Mouse (Mus musculus): Measurements from ENCODE around the gene Trip10.
"Not testable (repeated sequence)": the region's sequence is repeated elsewhere in the genome, so short reads cannot be mapped to it uniquely, and the experiment has no call there.

Gene Trip10

DNA sequence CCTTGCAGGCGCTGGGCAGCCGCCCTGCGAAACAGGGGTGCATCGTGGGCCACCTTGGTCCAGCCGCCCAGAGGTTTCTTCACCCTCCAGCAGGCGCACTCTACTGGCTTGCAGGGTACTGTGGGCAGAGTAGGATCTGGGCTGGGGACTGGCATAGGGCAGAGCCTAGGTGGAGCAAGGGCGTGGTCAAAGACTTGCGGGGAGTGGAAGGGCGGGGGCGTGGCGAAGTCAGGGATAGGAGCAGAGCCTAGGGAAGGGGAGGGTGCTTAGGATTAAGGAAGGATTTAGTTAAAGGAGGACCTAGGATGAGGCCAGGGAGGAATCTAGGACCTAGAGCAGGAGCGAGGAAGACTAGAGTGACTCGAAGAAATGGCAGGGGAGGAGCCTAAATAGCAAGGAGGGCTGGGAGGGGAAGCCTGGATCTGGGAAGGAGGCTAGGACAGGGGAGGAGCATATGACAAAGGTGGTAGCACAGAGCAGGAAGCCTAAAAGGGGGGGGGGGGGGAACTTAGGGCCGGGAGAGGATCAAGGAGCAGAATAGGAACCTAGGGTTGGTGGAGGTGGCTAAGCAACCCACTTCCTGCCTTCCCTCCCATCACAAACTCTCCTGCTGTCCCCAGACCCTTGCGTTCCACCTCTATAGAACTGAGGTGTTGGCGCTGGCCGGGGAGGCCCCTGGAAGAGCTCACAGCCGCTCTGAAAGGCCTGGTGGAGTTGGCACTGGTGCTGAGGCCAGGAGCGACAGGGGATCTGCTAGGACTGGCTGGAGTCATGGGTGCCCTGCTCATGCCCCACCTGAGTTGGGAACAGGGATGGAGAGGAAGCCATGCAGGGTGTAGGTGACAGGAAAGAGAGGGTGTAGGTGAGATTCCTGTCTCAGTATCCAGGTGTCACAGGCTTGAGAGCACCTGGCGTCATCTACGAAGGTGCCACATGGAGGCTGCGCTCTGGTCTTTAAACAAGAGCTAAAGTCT is 16.0 kb downstream of the Trip10 start:
- peak; percentile 80 for DNase-seq

GRCm38 (mm10) chr17:57267556-57268126 is 18.4 kb downstream of the Trip10 start:
- no peak for DNase-seq

GRCm38 (mm10) chr17:57271301-57271700 is 22.0 kb downstream of the Trip10 start:
- no peak for DNase-seq

- DNase-seq = no peak
Observed at GRCm38 (mm10) chr17:57273846-57274245, 24.6 kb downstream of the Trip10 start.

DNA sequence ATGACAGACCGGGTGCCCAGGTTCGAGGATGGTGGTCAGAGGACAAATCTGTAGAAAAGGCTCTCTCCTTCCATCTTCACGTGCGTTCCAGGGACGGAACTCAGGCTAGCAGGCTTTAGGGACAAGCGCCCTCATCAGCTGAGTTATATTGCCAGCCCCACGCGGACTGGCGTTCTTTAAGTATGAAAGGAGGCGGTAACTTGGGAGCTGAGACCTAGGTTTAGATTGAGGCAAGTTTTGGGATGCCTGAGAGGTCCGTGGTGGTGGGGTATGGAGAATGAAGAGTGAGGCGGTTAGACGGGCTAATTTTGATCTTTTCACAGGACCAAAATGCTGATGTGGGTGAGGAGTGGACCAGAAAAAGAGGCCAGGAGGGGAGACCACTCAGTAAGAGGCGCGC is 25.4 kb downstream of the Trip10 start:
- no peak for DNase-seq

- peak; percentile 88 for DNase-seq
Observed at GRCm38 (mm10) chr17:57275111-57275996, 26.1 kb downstream of the Trip10 start.

DNA sequence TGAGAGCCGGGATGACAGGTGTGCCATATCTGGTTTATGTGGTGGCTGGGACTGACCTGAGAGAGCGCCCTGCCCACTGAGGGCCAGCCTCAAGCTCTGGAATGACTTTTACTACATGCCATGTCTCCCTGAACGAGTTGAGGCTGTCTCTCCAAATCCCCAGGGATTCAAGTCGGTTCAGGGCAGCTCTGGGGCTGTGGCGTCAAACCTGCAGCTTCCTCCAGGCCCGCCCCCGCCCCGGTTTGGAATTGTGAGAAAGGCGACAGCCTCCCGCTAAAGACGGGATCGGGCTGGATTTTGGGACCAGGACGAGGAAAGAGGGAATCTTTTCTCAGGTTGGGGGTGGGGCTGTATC is 26.7 kb downstream of the Trip10 start:
- no peak for DNase-seq

- DNase-seq = peak; percentile 60
Observed at GRCm38 (mm10) chr17:57276634-57277121, 27.4 kb downstream of the Trip10 start.

- DNase-seq = not testable (repeated sequence)
Observed at GRCm38 (mm10) chr17:57277598-57278261, 28.5 kb downstream of the Trip10 start.

DNA sequence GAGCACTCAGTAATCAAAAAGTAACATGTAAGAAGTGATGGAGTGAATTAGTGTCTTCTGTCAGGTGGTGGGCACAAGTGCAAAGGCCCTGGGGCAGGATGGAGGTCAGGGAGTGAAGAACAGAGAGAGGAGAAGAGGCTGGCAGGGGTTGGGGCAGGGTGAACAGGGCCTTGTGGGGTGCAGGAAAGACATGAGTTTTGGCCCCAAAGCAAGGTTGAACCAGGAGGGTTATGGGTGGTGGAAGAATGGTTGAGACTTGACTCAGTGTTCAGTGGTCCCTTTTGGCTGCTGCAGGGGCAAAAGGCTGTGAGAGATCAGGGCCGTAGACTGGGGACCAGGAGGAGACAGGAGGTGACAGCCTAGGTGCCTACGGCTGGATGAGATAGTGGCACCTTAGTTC is 29.3 kb downstream of the Trip10 start:
- no peak for DNase-seq

GRCm38 (mm10) chr17:57278943-57279590 is 29.8 kb downstream of the Trip10 start, which contains the start of gene Vav1:
TSS of gene Vav1 (plus strand) at chr17:57279100.
- DNase-seq = peak; percentile 71

DNA sequence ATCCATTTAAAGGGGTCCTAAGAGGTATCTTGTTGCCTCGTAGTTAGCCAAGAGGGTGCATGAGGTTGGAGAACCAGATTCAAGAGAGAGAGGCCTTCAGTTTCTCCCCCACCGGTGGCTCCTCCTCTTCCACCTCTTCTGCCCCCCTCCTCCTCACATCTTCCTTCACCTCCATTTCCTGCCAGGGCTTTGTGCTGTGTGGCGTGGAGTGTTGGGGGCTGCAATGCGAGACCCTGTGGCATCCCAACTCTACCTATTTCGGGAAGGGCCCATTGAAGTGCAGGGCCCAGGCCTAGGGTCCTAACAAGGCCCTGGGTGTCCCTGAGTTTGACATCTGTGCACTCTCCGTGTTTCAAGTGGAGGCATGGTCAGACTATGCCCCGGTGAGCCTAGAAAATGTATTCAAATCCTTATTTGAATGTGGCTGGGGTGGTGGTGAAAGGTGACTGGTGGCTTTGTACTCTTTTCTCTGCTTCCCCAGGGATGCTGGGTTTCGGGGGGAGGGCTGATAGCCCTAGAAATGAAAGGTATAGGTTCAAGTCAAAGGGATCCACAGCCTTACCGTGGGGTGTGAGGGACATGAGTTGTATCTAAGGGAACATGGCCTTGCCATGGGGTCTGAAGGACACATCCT is 30.5 kb downstream of the Trip10 start:
- no peak for DNase-seq

DNA sequence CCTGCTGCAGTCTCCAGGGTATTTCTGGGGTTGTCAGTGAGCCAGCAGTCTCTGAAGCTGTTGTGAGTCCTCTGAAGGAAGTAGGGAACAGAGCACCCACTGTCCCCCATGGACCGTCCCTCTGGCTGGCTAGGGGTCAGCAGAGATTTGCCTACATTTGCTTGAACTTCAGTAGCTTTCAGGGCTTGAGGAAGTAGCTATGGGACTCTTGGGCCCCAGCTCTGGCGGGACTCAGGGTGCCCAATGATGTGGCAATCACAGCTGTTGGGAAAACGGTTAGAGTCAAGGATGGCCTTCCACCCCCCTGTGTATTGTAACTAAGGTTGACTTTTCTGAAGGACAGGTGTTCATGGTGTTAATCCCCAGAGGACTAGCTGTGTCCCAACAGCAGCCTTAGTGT is 31.2 kb downstream of the Trip10 start:
- no peak for DNase-seq

GRCm38 (mm10) chr17:57283906-57284305 is 34.7 kb downstream of the Trip10 start:
- DNase-seq = no peak

DNA sequence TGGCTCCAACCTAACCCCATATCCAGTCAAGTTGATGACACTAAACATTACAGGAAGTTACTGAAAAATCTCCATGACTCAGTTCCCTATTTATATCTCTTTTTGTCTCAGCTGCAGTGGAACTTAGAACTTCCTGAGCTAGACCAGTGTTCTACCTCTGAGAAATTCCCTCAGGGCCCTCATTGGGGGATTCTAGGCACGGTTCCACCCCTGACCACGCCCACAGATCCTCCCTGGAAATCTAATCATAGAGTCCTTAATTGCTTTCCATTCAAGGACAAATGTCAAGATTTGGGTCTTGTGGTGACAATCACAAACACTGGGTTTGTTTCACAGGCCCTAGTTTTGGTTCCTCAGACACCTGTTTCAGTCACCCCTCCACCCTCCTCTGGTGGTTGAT is 35.8 kb downstream of the Trip10 start:
- DNase-seq = no peak

DNA sequence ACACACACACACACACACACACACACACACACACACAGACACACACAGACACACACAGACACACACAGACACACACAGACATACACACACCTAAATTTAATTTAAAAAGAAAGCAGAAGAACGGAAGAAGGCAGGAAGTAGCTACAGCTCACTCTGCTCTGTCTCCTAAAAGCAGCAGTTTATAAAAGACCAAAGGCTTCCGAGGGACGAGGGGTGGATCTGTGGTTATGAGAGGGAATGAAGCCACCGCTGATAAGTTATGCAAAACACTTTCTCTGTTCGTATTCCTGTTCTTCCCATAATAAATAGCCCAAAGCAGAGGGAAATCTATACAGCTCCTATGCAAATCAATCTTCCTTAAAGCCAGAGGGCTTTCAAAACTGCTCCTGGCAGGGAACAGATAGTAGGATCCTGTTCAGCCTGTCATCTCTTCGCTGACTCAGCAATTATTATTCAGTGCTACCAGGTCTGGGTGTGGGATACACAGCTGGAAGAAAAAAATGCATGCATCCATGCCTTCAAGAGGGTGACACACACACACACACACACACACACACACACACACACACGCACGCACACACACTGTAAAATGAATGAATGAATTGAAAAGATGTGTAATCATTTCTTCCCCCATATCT is 37.6 kb downstream of the Trip10 start:
- DNase-seq = no peak

DNA sequence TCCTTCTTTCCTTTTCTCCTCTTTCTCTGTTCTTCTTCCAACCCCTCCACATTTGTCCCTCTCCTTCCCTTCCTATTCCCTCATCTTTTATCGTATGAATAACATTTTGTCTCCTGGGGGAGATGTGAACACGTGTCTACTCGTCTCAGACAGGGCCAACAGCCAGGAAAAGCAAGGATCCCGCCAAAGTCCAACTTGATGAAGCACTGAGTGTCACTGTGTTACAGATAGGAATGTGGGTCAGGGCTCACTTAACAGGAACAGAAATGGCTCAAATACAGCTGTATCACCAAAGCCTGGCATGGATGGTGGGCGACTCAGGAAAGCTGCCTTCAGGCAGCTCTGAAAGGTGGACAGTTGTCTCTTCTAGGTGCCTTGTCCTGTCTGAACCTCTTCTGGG is 40.0 kb downstream of the Trip10 start:
- no peak for DNase-seq

DNA sequence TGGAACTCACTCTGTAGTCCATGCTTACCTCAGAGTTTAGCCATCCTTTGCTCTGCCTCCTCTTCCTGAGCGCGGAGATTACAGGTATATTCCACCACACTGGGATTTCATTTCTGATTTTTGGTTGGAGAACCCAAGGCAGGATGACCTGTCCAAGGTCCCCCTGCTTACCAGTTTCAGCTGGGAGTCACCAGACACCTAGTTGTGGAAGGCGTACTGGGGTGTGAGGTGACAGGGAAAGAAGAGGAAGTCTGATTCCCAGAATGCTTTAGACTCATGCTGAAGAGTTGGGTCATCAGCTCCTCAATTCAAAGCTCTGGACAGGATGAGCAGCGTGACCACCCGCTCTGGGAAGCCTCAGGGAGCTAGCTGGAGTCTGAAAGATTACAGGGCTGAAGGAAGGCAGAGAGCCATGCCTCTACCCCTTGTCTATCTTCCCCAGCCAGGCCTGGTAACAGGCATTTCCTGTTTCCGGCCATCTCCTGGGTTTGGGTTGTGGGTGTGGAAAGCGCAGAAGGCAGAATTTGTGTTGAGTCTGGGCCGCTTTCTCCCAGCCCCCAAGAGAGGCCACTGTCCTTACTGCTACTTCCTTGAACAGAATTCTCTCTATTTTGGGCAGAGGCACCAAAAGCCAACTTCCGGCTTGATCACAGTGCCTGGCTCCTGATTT is 40.9 kb downstream of the Trip10 start:
- peak; percentile 62 for DNase-seq

DNA sequence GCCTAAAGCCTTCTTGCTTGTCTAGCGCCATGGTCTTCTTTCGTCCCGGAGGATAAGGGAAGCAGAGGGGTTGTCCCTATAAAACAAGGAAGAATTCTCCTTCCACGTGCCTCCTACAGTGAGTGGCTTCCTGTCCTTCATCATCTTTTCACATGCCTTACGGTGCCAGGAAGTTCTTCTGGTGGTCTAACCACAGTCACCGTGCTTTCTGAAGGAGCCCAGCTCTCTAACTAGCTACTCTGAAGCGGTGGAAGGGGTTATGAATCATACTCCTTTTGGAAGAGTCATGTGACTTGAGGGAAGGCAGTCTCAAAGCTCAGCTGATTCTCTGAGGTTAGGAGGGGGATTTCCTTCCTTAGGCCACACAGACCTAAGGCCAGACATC is 41.4 kb downstream of the Trip10 start:
- no peak for DNase-seq

- DNase-seq = no peak
Observed at GRCm38 (mm10) chr17:57292302-57292701, 43.0 kb downstream of the Trip10 start.

Data from liver (tissue).